Mouse (Mus musculus): ENCODE measurements at regions not wholly inside any gene's neighbourhood (a gene's known extent, or its start where the extent isn't known, plus 50 kb on each side); places are given as distances from the start of the nearest gene placed in this dataset.

GRCm38 (mm10) chr12:96351143-96351542 is 659.1 kb downstream of the Flrt2 start:
- TF ChIP-seq CHD2 (IDR thresholded peaks at IDR 0.05; ENCODE audit: low read depth, low read length) (no peak), HCFC1 (IDR thresholded peaks at IDR 0.05; ENCODE audit: borderline replicate concordance, insufficient read depth, low read length) (no peak)
